Mouse (Mus musculus): Measurements from ENCODE around the gene Nol6. TPM values are rescaled to one million over a fixed set of nuclear protein-coding genes. Genes with fewer than 3 reads are reported as not detected.
A peak's percentile ranks its signal among the peaks of the same experiment; 100 is the strongest.

The Nol6 gene
- polyA plus RNA-seq, 1 experiment from 2014 or later, result 24.9 TPM

- Histone ChIP-seq H3K4me3 (ENCODE audit: low read depth, low read length) (no peak overlapping the region), H3K27me3 (replicated peaks; ENCODE audit: control insufficient read depth, insufficient read depth, low read length) (no peaks in the 10 kb centered on the region), H3K27ac (replicated peaks; ENCODE audit: low read depth, low read length) (no peak overlapping the region), H3K9ac (ENCODE audit: low read depth, low read length) (no peak overlapping the region; the same call in 1 of the 2 replicates), H3K4me2 (ENCODE audit: low read depth, low read length) (no peak overlapping the region), H3K4me1 (ENCODE audit: control insufficient read depth, insufficient read depth, low read length) (peaks cover 5% of the 10 kb centered on the region; the same call in 1 of the 2 replicates), H3K36me3 (ENCODE audit: control insufficient read depth, insufficient read depth, low read length) (peaks cover 6% of the 10 kb centered on the region), H3K9me3 (ENCODE audit: control insufficient read depth, low read length) (no peaks in the 10 kb centered on the region)
- ATAC-seq (ENCODE audit: low read depth), result no peak
- DNase-seq (ENCODE audit: low spot score), result no peak
- 71% methylated on average over 6 of the region's 6 CpGs for WGBS
These were observed 9.5 kb upstream of the Nol6 start for GRCm38 (mm10) chr4:41133529-41134291.

GRCm38 (mm10) chr4:41132471-41132870, 8.2 kb upstream of the Nol6 start:
- H3K9me3 ChIP-seq (ENCODE audit: control insufficient read depth, low read length), result no peaks in the 10 kb centered on the region
- H3K4me2 ChIP-seq (ENCODE audit: low read depth, low read length), result no peak overlapping the region
- no peaks in the 10 kb centered on the region for H3K27me3 ChIP-seq (replicated peaks; ENCODE audit: control insufficient read depth, insufficient read depth, low read length)
- H3K27ac ChIP-seq (replicated peaks; ENCODE audit: low read depth, low read length), result no peak overlapping the region
- 73% methylated on average over 6 of the region's 6 CpGs for WGBS
- H3K36me3 ChIP-seq (ENCODE audit: control insufficient read depth, insufficient read depth, low read length), result no peaks in the 10 kb centered on the region
- no peak for DNase-seq (ENCODE audit: low spot score)
- H3K4me3 ChIP-seq (ENCODE audit: low read depth, low read length), result no peak overlapping the region
- no peak for ATAC-seq (ENCODE audit: low read depth)
- H3K9ac ChIP-seq (ENCODE audit: low read depth, low read length), result no peak overlapping the region
- H3K4me1 ChIP-seq (ENCODE audit: control insufficient read depth, insufficient read depth, low read length), result peaks cover 5% of the 10 kb centered on the region; the same call in 1 of the 2 replicates

GRCm38 (mm10) chr4:41129836-41130235, 5.6 kb upstream of the Nol6 start:
- no peak for ATAC-seq (ENCODE audit: low read depth)
- Histone ChIP-seq H3K27me3 (replicated peaks; ENCODE audit: control insufficient read depth, insufficient read depth, low read length) (no peaks in the 10 kb centered on the region), H3K4me3 (ENCODE audit: low read depth, low read length) (no peak overlapping the region), H3K36me3 (ENCODE audit: control insufficient read depth, insufficient read depth, low read length) (no peaks in the 10 kb centered on the region), H3K4me2 (ENCODE audit: low read depth, low read length) (no peak overlapping the region), H3K9me3 (ENCODE audit: control insufficient read depth, low read length) (no peaks in the 10 kb centered on the region), H3K27ac (replicated peaks; ENCODE audit: low read depth, low read length) (no peak overlapping the region), H3K4me1 (ENCODE audit: control insufficient read depth, insufficient read depth, low read length) (peaks cover 5% of the 10 kb centered on the region; the same call in 1 of the 2 replicates), H3K9ac (ENCODE audit: low read depth, low read length) (no peak overlapping the region)
- DNase-seq (ENCODE audit: low spot score), result no peak
- WGBS, result 78% methylated on average over 3 of the region's 3 CpGs

- H3K4me2 ChIP-seq (ENCODE audit: low read depth, low read length), result no peak overlapping the region
- DNase-seq (ENCODE audit: low spot score) (peak; percentile 68), ATAC-seq (ENCODE audit: low read depth) (peak; percentile 78)
- H3K27ac ChIP-seq (replicated peaks; ENCODE audit: low read depth, low read length), result no peak overlapping the region
- 5% methylated on average over 2 of the region's 2 CpGs for WGBS
- H3K36me3 ChIP-seq (ENCODE audit: control insufficient read depth, insufficient read depth, low read length), result no peaks in the 10 kb centered on the region
- peaks cover 3% of the 10 kb centered on the region; the same call in 1 of the 2 replicates for H3K4me1 ChIP-seq (ENCODE audit: control insufficient read depth, insufficient read depth, low read length)
- no peak overlapping the region for H3K9ac ChIP-seq (ENCODE audit: low read depth, low read length)
- H3K9me3 ChIP-seq (ENCODE audit: control insufficient read depth, low read length), result no peaks in the 10 kb centered on the region
- H3K4me3 ChIP-seq (ENCODE audit: low read depth, low read length), result no peak overlapping the region
- no peaks in the 10 kb centered on the region for H3K27me3 ChIP-seq (replicated peaks; ENCODE audit: control insufficient read depth, insufficient read depth, low read length)
These were observed 5.2 kb upstream of the Nol6 start for GRCm38 (mm10) chr4:41129406-41129805.

GRCm38 (mm10) chr4:41118706-41119292, 5.5 kb downstream of the Nol6 start:
- H3K36me3 ChIP-seq (ENCODE audit: control insufficient read depth, insufficient read depth, low read length), result peaks cover 90% of the 10 kb centered on the region
- no peaks in the 10 kb centered on the region for H3K27me3 ChIP-seq (replicated peaks; ENCODE audit: control insufficient read depth, insufficient read depth, low read length)
- DNase-seq (ENCODE audit: low spot score) (peak; percentile 76), ATAC-seq (ENCODE audit: low read depth) (peak; percentile 5; the same call in 1 of the 2 replicates)
- no peak overlapping the region for H3K4me2 ChIP-seq (ENCODE audit: low read depth, low read length)
- H3K9me3 ChIP-seq (ENCODE audit: control insufficient read depth, low read length), result no peaks in the 10 kb centered on the region
- H3K27ac ChIP-seq (replicated peaks; ENCODE audit: low read depth, low read length), result no peak overlapping the region
- H3K9ac ChIP-seq (ENCODE audit: low read depth, low read length), result no peak overlapping the region
- no peak overlapping the region for H3K4me3 ChIP-seq (ENCODE audit: low read depth, low read length)
- H3K4me1 ChIP-seq (ENCODE audit: control insufficient read depth, insufficient read depth, low read length), result peaks cover 3% of the 10 kb centered on the region; the same call in 1 of the 2 replicates
- WGBS, result 67% methylated on average over 11 of the region's 11 CpGs

GRCm38 (mm10) chr4:41116817-41117216, 7.4 kb downstream of the Nol6 start:
- DNase-seq (ENCODE audit: low spot score) (peak; percentile 56), ATAC-seq (ENCODE audit: low read depth) (peak; percentile 72)
- Histone ChIP-seq H3K27ac (replicated peaks; ENCODE audit: low read depth, low read length) (no peak overlapping the region), H3K9me3 (ENCODE audit: control insufficient read depth, low read length) (no peaks in the 10 kb centered on the region), H3K36me3 (ENCODE audit: control insufficient read depth, insufficient read depth, low read length) (peaks cover 80% of the 10 kb centered on the region), H3K4me3 (ENCODE audit: low read depth, low read length) (no peak overlapping the region), H3K4me2 (ENCODE audit: low read depth, low read length) (no peak overlapping the region), H3K27me3 (replicated peaks; ENCODE audit: control insufficient read depth, insufficient read depth, low read length) (no peaks in the 10 kb centered on the region), H3K4me1 (ENCODE audit: control insufficient read depth, insufficient read depth, low read length) (no peaks in the 10 kb centered on the region), H3K9ac (ENCODE audit: low read depth, low read length) (no peak overlapping the region)
- 61% methylated on average over 3 of the region's 3 CpGs for WGBS

GRCm38 (mm10) chr4:41115793-41116192, 8.5 kb downstream of the Nol6 start:
- no peaks in the 10 kb centered on the region for H3K9me3 ChIP-seq (ENCODE audit: control insufficient read depth, low read length)
- no peak overlapping the region for H3K4me3 ChIP-seq (ENCODE audit: low read depth, low read length)
- no peak for DNase-seq (ENCODE audit: low spot score)
- no peak overlapping the region for H3K4me2 ChIP-seq (ENCODE audit: low read depth, low read length)
- H3K27me3 ChIP-seq (replicated peaks; ENCODE audit: control insufficient read depth, insufficient read depth, low read length), result no peaks in the 10 kb centered on the region
- no peak for ATAC-seq (ENCODE audit: low read depth)
- no peak overlapping the region for H3K9ac ChIP-seq (ENCODE audit: low read depth, low read length)
- no peak overlapping the region for H3K27ac ChIP-seq (replicated peaks; ENCODE audit: low read depth, low read length)
- no peaks in the 10 kb centered on the region for H3K4me1 ChIP-seq (ENCODE audit: control insufficient read depth, insufficient read depth, low read length)
- 92% methylated on average over 15 of the region's 15 CpGs for WGBS
- H3K36me3 ChIP-seq (ENCODE audit: control insufficient read depth, insufficient read depth, low read length), result peaks cover 70% of the 10 kb centered on the region

- no peaks in the 10 kb centered on the region for H3K4me1 ChIP-seq (ENCODE audit: control insufficient read depth, insufficient read depth, low read length)
- no peak for ATAC-seq (ENCODE audit: low read depth)
- H3K9ac ChIP-seq (ENCODE audit: low read depth, low read length), result no peak overlapping the region
- H3K36me3 ChIP-seq (ENCODE audit: control insufficient read depth, insufficient read depth, low read length), result peaks cover 63% of the 10 kb centered on the region
- H3K27ac ChIP-seq (replicated peaks; ENCODE audit: low read depth, low read length), result no peak overlapping the region; the same call in 1 of the 2 replicates
- no peak overlapping the region for H3K4me3 ChIP-seq (ENCODE audit: low read depth, low read length)
- H3K4me2 ChIP-seq (ENCODE audit: low read depth, low read length), result no peak overlapping the region
- no peaks in the 10 kb centered on the region for H3K27me3 ChIP-seq (replicated peaks; ENCODE audit: control insufficient read depth, insufficient read depth, low read length)
- no peaks in the 10 kb centered on the region for H3K9me3 ChIP-seq (ENCODE audit: control insufficient read depth, low read length)
- 69% methylated on average over 6 of the region's 6 CpGs for WGBS
- no peak for DNase-seq (ENCODE audit: low spot score)
These were observed 9.2 kb downstream of the Nol6 start for GRCm38 (mm10) chr4:41115074-41115473.

Measured in embryonic facial prominence, embryonic 14.5 days (tissue).